Mouse (Mus musculus): Measurements from ENCODE around the gene Ube2l6. TPM values are rescaled to one million over a fixed set of nuclear protein-coding genes. Genes with fewer than 3 reads are reported as not detected.

Gene Ube2l6
- polyA plus RNA-seq, 1 experiment from 2014 or later = 16.6 TPM

- no peak for ATAC-seq
- Histone ChIP-seq H3K36me3 (no peaks in the 10 kb centered on the region), H3K9ac (replicated peaks) (peak overlapping the region; percentile 65), H3K9me3 (no peaks in the 10 kb centered on the region), H3K27ac (no peak overlapping the region), H3K4me3 (replicated peaks) (peak overlapping the region; percentile 49), H3K4me1 (replicated peaks) (peaks cover 27% of the 10 kb centered on the region), H3K27me3 (peaks cover 53% of the 10 kb centered on the region), H3K4me2 (replicated peaks) (peak overlapping the region; percentile 91)
- whole genome bisulfite sequencing = 8% methylated on average over 17 of the region's 17 CpGs
Observed at GRCm38 (mm10) chr2:84840748-84841563, 42.3 kb downstream of the Ube2l6 start.

- Histone ChIP-seq H3K36me3 (no peaks in the 10 kb centered on the region), H3K4me3 (replicated peaks) (no peak overlapping the region), H3K9ac (replicated peaks) (no peak overlapping the region), H3K4me1 (replicated peaks) (peaks cover 27% of the 10 kb centered on the region), H3K4me2 (replicated peaks) (0 out of 2 replicates have a peak overlapping the region, but pooled peaks have one; percentile 91), H3K27ac (no peak overlapping the region), H3K27me3 (peaks cover 52% of the 10 kb centered on the region), H3K9me3 (no peaks in the 10 kb centered on the region)
- ATAC-seq = no peak
Observed at GRCm38 (mm10) chr2:84841905-84842304, 43.3 kb downstream of the Ube2l6 start.

- Histone ChIP-seq H3K27ac (no peak overlapping the region), H3K4me2 (replicated peaks) (no peak overlapping the region), H3K9me3 (no peaks in the 10 kb centered on the region), H3K4me1 (replicated peaks) (peaks cover 26% of the 10 kb centered on the region), H3K27me3 (peaks cover 35% of the 10 kb centered on the region), H3K4me3 (replicated peaks) (no peak overlapping the region), H3K36me3 (no peaks in the 10 kb centered on the region), H3K9ac (replicated peaks) (no peak overlapping the region)
- 88% methylated on average over 6 of the region's 6 CpGs for WGBS
- ATAC-seq = no peak
Observed at GRCm38 (mm10) chr2:84843654-84844053, 45.0 kb downstream of the Ube2l6 start.

GRCm38 (mm10) chr2:84845226-84845625 is 46.6 kb downstream of the Ube2l6 start:
- Histone ChIP-seq H3K9me3 (no peaks in the 10 kb centered on the region), H3K4me1 (replicated peaks) (peaks cover 10% of the 10 kb centered on the region), H3K9ac (replicated peaks) (no peak overlapping the region), H3K4me2 (replicated peaks) (no peak overlapping the region), H3K27me3 (peaks cover 19% of the 10 kb centered on the region), H3K36me3 (no peaks in the 10 kb centered on the region), H3K27ac (no peak overlapping the region), H3K4me3 (replicated peaks) (no peak overlapping the region)
- ATAC-seq = no peak
- 85% methylated on average over 1 of the region's 1 CpGs for WGBS

- Histone ChIP-seq H3K27ac (no peak overlapping the region), H3K4me2 (replicated peaks) (no peak overlapping the region), H3K9me3 (no peaks in the 10 kb centered on the region), H3K36me3 (no peaks in the 10 kb centered on the region), H3K27me3 (no peaks in the 10 kb centered on the region), H3K4me1 (replicated peaks) (peaks cover 4% of the 10 kb centered on the region), H3K4me3 (replicated peaks) (no peak overlapping the region), H3K9ac (replicated peaks) (no peak overlapping the region)
- ATAC-seq = no peak
- 64% methylated on average over 7 of the region's 7 CpGs for WGBS
Observed at GRCm38 (mm10) chr2:84850407-84851129, 51.9 kb downstream of the Ube2l6 start.

- Histone ChIP-seq H3K27ac (no peak overlapping the region), H3K4me2 (replicated peaks) (peak overlapping the region; percentile 21), H3K9me3 (no peaks in the 10 kb centered on the region), H3K9ac (replicated peaks) (no peak overlapping the region), H3K4me1 (replicated peaks) (peaks cover 4% of the 10 kb centered on the region), H3K4me3 (replicated peaks) (no peak overlapping the region), H3K36me3 (no peaks in the 10 kb centered on the region), H3K27me3 (no peaks in the 10 kb centered on the region)
- peak; percentile 49; the same call in 1 of the 2 replicates for ATAC-seq
- 30% methylated on average over 23 of the region's 23 CpGs for WGBS
Observed at GRCm38 (mm10) chr2:84851130-84852040, 52.8 kb downstream of the Ube2l6 start.

GRCm38 (mm10) chr2:84855732-84856131 is 57.1 kb downstream of the Ube2l6 start:
- Histone ChIP-seq H3K9me3 (no peaks in the 10 kb centered on the region), H3K27ac (no peak overlapping the region), H3K9ac (replicated peaks) (no peak overlapping the region), H3K4me1 (replicated peaks) (peaks cover 4% of the 10 kb centered on the region), H3K4me2 (replicated peaks) (no peak overlapping the region), H3K4me3 (replicated peaks) (no peak overlapping the region), H3K36me3 (no peaks in the 10 kb centered on the region), H3K27me3 (no peaks in the 10 kb centered on the region)
- peak; percentile 70 for ATAC-seq
- 76% methylated on average over 2 of the region's 2 CpGs for WGBS

GRCm38 (mm10) chr2:84858551-84858950 is 59.9 kb downstream of the Ube2l6 start:
- 84% methylated on average over 1 of the region's 1 CpGs for WGBS
- no peaks in the 10 kb centered on the region for H3K27me3 ChIP-seq
- no peaks in the 10 kb centered on the region for H3K4me1 ChIP-seq (replicated peaks)
- no peak overlapping the region for H3K9ac ChIP-seq (replicated peaks)
- H3K9me3 ChIP-seq = no peaks in the 10 kb centered on the region
- no peak overlapping the region for H3K27ac ChIP-seq
- no peak overlapping the region for H3K4me2 ChIP-seq (replicated peaks)
- no peak overlapping the region for H3K4me3 ChIP-seq (replicated peaks)
- ATAC-seq = no peak
- no peaks in the 10 kb centered on the region for H3K36me3 ChIP-seq

Other genes with a start within 250 kb of the Ube2l6 start
- 30.4 and 38.0 TPM in 2 replicates for gene Ctnnd1, start 148.1 kb upstream of the Ube2l6 start, polyA plus RNA-seq (2015; fragmentation: Nextera tagmentation; extraction: Ambion mirVana)
- gene Btbd18, start 139.7 kb upstream of the Ube2l6 start, polyA plus RNA-seq (2015; fragmentation: Nextera tagmentation; extraction: Ambion mirVana) = 0.35 and 0.42 TPM in 2 replicates
- 272 and 278 TPM in 2 replicates for gene Selenoh, start 128.1 kb upstream of the Ube2l6 start, polyA plus RNA-seq (2015; fragmentation: Nextera tagmentation; extraction: Ambion mirVana)
- not detected in 2 replicates for gene Gm28635, start 120.8 kb upstream of the Ube2l6 start, polyA plus RNA-seq (2015; fragmentation: Nextera tagmentation; extraction: Ambion mirVana)
- gene Med19, start 120.4 kb upstream of the Ube2l6 start, polyA plus RNA-seq (2015; fragmentation: Nextera tagmentation; extraction: Ambion mirVana) = 49.3 and 53.3 TPM in 2 replicates
- 226 and 249 TPM in 2 replicates for gene Tmx2, start 119.7 kb upstream of the Ube2l6 start, polyA plus RNA-seq (2015; fragmentation: Nextera tagmentation; extraction: Ambion mirVana)
- 18.3 and 18.9 TPM in 2 replicates for gene Zdhhc5, start 83.6 kb upstream of the Ube2l6 start, polyA plus RNA-seq (2015; fragmentation: Nextera tagmentation; extraction: Ambion mirVana)
- 32.8 and 34.5 TPM in 2 replicates for gene Clp1, start 71.5 kb upstream of the Ube2l6 start, polyA plus RNA-seq (2015; fragmentation: Nextera tagmentation; extraction: Ambion mirVana)
- gene Ypel4, start 64.8 kb upstream of the Ube2l6 start, polyA plus RNA-seq (2015; fragmentation: Nextera tagmentation; extraction: Ambion mirVana) = 30.7 and 32.0 TPM in 2 replicates
- gene Gm19426, start 55.2 kb upstream of the Ube2l6 start, polyA plus RNA-seq (2015; fragmentation: Nextera tagmentation; extraction: Ambion mirVana) = 7.9 and 8.1 TPM in 2 replicates
- 32.6 and 33.1 TPM in 2 replicates for gene Serping1, start 23.4 kb upstream of the Ube2l6 start, polyA plus RNA-seq (2015; fragmentation: Nextera tagmentation; extraction: Ambion mirVana)
- not detected in 2 replicates for gene Smtnl1, start 23.8 kb downstream of the Ube2l6 start, polyA plus RNA-seq (2015; fragmentation: Nextera tagmentation; extraction: Ambion mirVana)
- 53.6 and 54.5 TPM in 2 replicates for gene Timm10, start 28.2 kb downstream of the Ube2l6 start, polyA plus RNA-seq (2015; fragmentation: Nextera tagmentation; extraction: Ambion mirVana)
- gene Slc43a1, start 40.0 kb downstream of the Ube2l6 start, polyA plus RNA-seq (2015; fragmentation: Nextera tagmentation; extraction: Ambion mirVana) = 2.6 and 3.3 TPM in 2 replicates
- gene Rtn4rl2, start 87.9 kb downstream of the Ube2l6 start, polyA plus RNA-seq (2015; fragmentation: Nextera tagmentation; extraction: Ambion mirVana) = 2.2 and 3.6 TPM in 2 replicates
- gene Slc43a3, start 137.8 kb downstream of the Ube2l6 start, polyA plus RNA-seq (2015; fragmentation: Nextera tagmentation; extraction: Ambion mirVana) = 4.8 and 5.4 TPM in 2 replicates
- 0.19 and 0.49 TPM in 2 replicates for gene Prg2, start 181.6 kb downstream of the Ube2l6 start, polyA plus RNA-seq (2015; fragmentation: Nextera tagmentation; extraction: Ambion mirVana)
- not detected in 2 replicates for gene Prg3, start 189.4 kb downstream of the Ube2l6 start, polyA plus RNA-seq (2015; fragmentation: Nextera tagmentation; extraction: Ambion mirVana)
- gene Ssrp1, start 238.4 kb downstream of the Ube2l6 start, polyA plus RNA-seq (2015; fragmentation: Nextera tagmentation; extraction: Ambion mirVana) = 221 and 223 TPM in 2 replicates
- gene P2rx3, start 238.6 kb downstream of the Ube2l6 start, polyA plus RNA-seq (2015; fragmentation: Nextera tagmentation; extraction: Ambion mirVana) = 2.5 and 3.0 TPM in 2 replicates
- 27.1 and 30.9 TPM in 2 replicates for gene Tnks1bp1, start 249.2 kb downstream of the Ube2l6 start, polyA plus RNA-seq (2015; fragmentation: Nextera tagmentation; extraction: Ambion mirVana)

Measured in midbrain, embryonic 13.5 days (tissue).